Mouse (Mus musculus) kidney, postnatal 10 days (tissue): ENCODE results near the gene Camk1d.
"Not testable (repeated sequence)": the region's sequence is repeated elsewhere in the genome, so short reads cannot be mapped to it uniquely, and the experiment has no call there.

ENCODE experiments used
- DNase-seq: peaks from one replicate; pipeline ENCODE4 v3.0.0; 2021; ENCODE audit warnings: mixed read lengths

The Camk1d gene

DNA sequence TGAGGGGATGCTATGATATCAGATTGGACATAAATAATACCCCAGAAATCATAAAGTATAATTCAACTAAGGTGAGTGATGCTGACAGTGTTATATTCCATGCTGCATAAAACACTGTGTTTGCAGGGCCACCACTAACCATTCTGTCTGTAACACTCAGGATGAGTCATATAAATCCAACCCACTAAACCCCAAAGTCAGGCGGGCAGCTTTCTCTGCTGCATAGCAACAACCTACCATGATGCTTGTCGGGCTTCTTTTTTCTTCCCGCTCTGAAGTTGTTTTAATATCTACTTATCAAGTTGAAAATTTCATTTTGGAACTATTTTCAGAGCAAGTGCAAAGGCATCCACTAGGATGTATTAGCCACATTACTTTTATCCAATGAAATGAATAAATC lies 161.1 kb downstream of the Camk1d start:
- no peak for DNase-seq

DNA sequence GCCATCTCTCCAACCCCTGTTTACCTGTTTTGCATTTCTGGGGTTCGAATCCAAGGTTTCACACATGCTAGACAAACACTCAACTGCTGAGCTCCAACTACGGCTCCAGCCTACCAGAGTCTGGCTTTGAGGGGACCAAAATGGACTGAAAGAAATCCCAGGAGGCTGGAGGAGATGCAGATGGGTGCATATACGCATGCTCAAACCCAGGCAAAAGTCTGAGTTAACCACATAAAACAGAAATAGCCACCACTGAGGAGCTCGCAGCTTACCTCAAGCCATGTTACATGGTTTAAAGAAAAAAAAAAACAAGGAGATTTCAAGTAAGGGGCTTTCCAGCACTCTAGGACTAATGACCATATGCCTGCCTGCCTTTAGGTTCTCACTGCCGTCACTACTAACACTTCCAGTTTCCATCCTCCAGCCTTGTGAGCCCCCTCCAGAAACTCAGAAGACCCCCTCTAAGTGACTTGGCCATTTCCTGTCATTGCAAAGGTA lies 162.5 kb downstream of the Camk1d start:
- no peak for DNase-seq

DNA sequence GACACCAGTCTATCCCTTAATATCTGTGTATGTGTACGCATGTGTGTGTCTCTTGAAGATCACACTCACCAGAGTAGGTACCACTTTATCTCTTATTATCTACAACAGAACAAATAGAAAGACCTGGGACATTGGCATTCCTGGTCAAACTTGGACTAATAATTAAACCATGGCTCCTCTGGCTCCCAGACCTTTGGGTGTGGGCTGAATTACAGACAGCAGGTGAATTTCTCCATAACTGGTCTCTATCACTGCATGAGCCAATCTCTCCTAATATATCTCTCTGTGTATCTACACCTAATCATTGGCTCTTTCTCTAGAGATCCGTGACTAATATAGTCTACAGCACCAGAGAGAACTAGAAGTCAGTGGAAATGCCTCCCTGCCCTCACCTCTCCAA lies 165.0 kb downstream of the Camk1d start:
- DNase-seq = no peak

DNA sequence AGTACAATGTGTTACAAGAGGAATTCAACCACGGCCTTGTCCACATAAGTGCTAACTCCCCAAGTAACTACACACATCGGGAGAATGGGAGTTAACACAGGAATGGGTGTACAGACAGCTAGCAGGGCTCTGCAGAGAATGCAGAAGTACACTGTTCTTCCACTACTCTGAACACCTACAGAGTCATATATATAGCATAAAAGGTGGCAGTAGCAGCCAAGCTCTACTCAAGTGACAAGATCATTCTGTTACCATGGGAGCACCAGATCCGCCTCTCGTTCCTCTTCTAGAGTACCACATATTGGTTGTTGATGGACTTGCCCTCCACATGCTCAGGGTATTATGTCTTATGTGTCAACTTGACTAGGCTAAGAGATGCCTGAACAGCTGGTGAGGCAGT lies 165.4 kb downstream of the Camk1d start:
- no peak for DNase-seq

DNA sequence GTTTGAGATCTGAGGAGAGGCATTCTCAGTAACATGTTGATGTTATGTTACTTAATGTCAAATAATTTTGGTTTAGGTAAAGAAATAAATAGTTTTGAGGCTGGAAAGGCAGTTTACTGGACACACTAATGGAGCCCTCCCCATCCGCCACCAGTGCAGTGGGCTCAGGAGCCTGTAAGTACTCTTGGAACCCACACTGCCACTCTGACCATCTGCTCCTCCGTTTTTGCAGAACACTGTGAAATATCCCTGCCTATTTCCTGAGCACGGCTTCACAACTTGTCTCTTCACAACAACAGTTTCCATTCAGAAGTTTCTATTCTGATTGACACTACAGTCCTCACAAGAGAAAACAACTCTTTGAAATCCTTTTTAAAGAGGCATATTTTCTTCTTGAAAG lies 173.4 kb downstream of the Camk1d start:
- no peak for DNase-seq

DNA sequence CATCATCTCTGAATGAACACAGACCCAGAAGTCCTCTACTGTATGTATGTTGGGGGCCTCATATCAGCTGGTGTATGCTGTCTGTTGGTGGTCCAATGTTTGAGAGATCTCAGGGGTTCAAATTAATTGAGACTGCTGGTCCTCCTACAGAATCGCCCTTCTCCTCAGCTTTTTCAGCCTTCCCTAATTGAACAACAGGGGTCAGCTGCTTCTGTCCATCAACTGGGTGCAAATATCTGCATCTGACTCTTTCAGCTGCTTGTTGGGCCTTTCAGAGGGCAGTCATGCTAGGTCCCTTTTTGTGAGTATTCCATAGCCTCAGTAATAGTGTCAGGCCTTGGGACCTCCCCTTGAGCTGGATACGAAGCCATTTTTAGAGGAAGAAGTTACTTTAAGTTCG lies 174.4 kb downstream of the Camk1d start:
- DNase-seq = not testable (repeated sequence)

DNA sequence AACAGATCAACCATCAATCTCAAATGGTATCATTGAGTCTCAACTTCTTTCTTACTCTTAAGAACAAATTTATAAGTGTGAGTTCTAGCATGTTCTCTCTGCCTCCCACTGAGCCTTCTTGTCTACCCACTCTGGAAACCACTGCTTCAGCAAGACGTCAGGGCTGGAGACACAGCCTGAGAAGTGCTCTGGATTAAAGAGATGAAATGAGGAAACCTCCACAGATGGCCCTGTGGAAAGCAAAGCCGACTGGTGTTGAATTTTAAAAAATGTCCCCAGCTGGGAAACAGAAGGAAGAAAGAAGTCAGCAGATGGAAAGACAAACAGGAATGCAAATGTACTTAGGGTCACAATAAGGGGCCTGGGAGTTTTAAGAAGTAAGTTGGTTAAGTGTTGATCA lies 180.4 kb downstream of the Camk1d start:
- DNase-seq = no peak

DNA sequence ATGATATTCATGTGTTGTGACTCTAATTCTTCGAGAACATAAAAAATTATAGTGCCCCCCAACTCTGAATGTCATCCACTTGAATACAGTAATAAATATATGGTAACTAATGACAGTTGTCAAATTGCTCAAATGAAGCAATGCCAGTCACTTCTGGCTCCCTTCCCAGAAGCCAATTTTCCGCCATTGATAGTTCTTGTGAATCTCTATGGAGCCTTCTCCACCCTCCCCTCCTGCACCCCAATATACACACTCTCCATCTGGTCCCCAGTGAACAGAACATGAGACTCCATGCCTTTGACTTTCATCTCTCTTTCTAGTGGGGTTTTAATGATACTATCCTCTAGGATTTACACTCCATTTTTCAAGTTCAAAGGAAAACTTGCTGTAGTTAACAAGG lies 184.3 kb downstream of the Camk1d start:
- DNase-seq = no peak

DNA sequence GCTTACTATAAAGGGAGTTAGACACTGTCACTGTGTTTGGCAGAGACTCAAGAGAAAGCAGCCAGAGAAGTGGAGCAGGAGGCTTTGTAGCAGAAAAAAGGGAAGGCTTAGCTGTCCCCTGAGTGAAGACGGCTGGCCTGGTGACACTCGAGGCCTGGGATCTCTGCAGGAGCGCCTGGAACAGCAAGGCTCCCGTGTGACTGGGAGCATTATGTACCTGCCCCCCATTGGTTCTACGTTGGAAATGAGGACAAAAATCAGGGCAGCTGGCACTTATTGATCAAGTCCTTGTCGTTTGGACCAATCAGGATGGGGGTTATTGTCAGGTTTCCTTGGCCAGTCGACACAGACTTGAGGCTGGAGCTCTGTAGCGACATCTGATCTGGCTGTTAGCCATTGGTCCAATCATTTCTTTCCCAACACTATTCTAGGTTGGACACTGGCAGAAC lies 195.1 kb downstream of the Camk1d start:
- DNase-seq = peak; percentile 54

DNA sequence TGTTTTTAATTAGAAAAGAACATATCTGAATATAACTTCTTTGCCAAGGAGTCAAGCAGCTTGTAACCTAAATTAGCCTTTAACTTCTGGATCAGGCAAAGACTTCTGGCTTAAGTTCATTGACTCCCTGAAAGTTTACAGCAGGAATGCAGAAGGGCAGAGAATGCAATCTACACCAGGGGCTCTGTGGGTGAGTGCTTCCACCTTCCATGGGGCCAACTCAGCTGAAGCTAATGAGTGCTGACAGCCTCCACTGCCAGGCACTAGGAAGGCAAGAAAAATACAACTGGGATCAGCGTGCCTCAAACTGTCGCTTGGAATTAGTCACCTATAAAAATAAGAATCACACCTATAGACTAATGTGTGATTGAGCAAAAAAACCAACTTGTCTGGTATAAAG lies 199.2 kb downstream of the Camk1d start:
- DNase-seq = peak; percentile 30

DNA sequence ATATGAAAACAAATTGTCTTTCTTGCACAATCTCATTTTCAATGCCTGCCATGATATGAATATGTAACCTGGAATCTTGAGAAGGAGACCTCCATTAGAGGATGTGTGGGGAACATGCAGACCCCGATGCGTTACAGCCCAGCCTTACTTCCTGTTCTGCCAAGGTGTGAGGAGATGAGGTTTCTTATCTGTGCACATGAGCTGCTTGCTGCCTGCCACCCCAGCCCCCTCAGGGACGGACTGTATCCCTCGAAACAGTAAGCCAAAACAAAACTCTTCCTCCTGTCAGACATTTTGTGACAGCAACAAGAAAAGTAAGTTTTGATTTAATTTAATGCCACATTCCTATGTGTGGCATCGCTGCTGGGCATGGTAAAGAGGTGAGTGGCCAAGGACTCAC lies 200.2 kb downstream of the Camk1d start:
- DNase-seq = no peak

DNA sequence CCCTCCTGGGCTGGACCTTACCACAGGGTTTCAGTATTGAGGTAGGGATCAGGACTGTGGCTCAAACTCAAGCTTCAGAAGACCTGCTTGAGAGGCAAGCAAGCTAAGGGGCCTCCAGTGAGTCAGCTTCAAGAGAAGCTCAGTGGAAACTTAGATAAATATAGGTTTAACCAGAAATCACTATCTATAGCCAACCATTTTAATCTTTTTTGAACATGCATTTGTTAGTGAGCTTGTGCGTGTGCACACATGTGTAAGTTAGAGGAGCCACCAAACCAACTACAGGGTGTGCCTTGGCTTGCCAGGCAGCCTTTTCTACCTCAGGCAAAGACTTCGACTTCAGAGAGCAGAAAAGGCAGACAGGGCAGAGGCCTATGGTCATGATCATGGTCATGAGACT lies 200.7 kb downstream of the Camk1d start:
- no peak for DNase-seq

DNA sequence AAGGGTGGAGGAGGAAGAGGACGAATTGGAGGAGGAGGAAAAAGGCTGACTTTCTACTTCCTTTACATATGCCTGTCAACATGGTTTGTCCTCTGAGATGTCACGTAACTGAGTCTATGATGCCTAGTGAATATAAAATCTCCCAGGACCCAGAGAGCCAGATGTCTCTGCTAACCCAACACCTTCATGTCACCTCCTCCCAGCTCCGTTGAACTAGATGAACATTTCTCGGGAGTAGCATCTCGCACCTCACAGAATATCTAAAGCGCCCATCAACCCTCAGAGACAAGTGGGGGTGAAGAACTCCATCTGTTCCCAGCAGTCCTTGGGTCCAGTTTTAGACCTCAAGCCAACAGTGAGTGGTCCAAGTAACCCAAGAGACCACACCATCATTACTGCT lies 204.3 kb downstream of the Camk1d start:
- no peak for DNase-seq

DNA sequence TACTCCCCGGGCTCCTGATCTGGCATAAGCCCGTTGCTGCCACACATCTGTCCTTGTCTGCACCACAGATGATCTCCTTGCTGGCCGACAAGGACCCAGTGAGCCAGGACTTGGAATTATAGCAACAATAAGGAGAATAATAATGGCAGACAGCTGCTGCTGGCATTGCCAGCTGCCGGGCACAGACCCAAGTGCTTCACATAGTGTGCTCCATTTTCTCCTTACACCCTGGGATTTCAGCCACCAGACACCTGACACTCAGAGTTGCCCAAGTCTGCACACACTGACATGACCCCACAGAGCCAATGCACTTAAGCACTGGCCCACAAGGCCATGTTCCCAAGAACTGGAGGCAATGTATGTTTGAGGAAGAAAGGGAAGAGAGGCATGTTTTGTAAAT lies 214.7 kb downstream of the Camk1d start:
- DNase-seq = no peak

DNA sequence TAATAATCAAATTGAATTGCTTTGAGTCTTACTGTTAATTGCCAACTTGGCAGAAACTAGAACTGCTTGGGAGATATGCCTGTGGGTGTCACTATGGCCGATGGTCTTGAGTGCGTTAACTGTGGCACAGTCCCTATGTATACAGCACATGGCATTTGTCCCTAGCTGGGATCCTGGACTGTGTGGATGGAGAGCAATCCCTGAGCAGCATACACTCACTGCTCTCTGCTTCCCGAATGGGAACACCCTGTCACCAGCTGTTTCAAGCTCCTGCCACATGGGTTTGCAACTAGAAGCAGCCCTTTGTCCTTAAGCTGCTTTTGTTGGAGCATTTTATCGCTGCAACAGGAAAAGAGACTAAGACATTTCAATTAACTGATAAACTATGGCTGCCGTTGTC lies 224.4 kb downstream of the Camk1d start:
- peak; percentile 18 for DNase-seq

DNA sequence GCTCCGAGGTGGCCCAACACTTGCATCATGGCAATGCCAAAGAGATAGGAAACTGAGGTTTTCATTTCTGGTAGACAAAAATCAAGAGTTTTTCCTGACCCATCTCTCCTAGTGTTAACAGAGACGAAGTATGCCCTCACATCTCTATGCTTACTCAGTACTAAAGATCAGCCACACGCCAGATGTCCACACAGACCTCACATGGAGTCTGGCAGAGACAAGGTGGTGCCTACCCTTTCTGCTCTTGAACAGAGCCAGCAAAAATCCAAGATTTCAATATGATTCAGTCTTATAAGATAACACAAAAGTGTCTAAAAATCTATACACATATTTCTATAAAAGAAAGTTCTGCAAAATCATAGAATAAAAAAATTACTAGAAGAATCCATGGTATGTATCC lies 227.0 kb downstream of the Camk1d start:
- DNase-seq = no peak

DNA sequence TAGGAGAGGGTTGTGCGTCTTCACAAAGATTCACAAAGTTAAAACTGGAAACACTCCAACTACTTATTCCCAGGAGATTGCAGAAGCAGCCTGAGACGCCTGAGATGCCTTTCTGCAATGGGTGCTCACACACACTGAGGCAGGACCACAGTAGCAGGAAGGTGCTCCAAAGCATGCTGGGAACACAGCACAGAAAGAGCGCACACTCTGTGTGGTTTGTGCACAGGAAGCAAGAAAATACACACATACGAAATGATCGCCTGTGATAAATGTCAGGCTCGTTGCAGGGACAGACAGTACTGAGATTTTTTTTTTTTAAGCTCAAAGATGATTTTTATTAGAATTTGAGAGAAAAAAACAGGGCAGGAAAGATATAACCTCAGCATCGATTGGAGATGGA lies 227.7 kb downstream of the Camk1d start:
- DNase-seq = no peak

DNA sequence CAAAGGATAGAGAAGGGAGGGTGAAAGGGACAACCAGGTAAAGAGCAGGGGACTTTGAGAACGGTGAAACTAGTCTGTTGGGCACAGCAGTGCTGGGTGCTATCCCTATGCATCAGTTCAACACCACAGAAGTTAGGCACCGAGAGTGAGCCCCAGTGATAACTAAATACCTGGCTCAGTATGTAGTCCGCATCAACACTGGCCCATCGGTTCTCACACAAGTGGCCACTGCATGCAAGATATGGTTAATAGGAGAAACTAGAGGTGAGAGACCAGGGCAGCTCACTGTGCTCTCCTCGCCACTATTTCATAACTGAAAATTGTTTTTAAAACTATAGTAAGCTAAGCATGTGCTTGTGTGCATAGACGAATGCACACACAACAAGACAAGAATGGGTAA lies 228.5 kb downstream of the Camk1d start:
- no peak for DNase-seq

DNA sequence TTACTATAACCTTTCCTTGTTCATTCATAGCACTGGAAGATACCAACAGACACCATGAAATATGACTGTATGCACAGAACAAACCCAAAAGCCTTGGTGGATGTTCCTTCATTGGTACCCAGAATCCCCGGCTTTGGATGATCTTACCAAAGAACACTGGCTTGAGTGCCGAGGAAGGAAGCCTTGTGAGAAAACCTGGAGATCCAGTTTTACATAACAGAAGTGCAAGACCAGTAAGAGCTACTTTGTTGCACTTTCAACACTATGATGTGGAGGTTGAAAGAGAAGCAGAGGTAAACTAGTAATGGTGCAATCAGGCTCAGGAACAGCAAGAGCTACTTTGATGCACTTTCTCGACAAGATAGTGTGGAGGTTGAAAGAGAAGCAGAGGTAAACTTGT lies 234.4 kb downstream of the Camk1d start:
- no peak for DNase-seq

DNA sequence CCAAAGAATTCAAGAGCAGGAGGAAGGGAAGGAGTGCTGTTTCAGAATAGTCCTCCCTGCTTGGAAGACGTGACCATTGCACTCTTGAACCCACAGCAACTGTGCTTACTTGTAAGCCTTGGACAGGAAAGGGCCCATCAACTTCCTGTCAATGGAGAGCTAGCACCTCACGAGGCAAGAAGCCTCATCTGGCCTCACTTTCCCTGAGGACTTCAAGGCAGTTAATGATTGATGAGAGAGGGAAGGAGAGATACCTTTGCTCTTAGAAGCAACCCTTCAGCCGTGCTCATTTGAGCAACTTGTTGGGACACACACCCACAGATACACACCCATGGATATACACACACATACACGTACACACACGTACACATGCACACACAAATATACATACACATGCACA lies 235.6 kb downstream of the Camk1d start:
- no peak for DNase-seq

DNA sequence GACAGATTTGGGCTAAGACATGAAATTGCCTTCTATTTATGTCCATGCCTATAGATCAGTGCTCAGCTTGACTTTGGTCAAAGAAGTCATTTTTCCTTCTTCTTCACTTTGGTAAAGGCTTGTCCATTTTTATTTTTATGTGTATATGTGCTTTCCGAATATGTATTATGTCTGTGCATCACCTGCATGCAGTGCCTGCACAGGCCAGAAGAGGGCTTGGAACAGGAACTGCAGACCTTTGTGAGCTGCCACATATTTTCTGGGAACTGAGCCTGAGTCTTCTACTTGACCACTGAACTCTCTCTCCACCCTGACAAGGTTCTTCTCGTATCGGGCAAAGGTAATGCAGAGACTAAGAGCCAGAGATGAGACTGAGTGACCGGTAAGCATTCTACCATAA lies 236.1 kb downstream of the Camk1d start:
- peak; percentile 14 for DNase-seq

DNA sequence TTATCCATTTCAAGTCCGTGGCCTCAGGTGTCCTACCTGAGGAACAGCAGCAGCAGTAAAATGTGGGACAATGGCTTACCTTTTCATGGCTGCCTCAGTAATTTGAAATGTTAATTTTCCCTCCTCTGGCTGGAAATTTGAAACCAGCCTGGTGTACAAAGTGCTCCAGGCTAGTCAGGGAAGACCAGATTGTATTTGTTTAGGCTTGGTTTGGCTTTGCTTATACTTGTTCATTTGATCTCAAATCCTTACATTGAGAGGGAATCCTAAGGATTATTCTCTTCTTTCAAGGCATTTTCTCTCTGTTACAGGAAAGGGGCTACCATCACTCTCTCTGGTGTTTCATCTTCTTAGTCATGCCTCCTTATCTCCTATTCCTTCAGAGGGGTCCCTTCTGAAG lies 236.8 kb downstream of the Camk1d start:
- DNase-seq = no peak

DNA sequence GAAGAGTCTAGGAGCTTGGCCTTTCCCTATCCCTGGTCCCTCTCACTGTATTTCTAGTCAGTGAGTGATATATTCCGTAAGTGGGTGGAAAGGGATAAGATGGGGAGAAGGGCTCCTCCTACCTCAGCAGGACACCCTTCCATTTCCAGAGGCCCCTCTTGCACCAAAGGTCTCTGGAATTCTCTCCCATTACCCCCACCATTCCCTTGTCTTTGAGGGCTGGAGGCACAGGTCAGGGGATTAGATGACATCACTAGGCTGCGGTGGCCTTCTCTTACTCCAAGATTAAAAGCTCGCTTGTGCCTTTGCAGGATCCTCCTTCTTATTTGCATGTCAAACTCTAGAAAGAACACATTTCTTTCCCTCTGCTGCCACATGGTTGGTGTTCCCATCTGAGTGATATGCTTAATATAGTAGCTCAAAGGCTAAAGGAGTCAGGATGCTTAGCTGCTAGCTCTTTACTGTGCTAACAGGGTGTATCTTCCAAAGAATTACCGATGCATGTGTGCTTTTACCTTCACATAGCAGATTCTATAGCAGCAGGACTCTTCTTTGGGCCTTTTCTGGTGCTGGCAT lies 244.9 kb downstream of the Camk1d start:
- no peak for DNase-seq

DNA sequence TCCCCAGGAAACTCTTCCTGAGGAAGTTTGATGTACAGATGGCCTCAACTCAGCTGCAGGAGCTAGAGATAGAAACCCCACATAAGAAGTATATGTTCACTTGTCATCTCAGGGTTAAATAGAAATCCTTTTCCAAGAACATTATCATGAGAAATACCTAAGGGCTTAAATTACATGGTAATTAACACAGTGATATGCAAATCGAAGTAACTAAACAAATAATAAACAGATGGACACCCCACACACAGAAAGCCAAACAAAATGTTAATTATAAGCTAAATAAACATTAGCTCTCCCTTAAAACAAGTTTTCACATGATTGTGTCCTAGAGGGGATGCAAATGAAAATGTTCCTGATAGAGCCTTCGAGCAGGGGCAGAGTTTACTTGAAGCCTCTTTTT lies 246.8 kb downstream of the Camk1d start:
- no peak for DNase-seq

DNA sequence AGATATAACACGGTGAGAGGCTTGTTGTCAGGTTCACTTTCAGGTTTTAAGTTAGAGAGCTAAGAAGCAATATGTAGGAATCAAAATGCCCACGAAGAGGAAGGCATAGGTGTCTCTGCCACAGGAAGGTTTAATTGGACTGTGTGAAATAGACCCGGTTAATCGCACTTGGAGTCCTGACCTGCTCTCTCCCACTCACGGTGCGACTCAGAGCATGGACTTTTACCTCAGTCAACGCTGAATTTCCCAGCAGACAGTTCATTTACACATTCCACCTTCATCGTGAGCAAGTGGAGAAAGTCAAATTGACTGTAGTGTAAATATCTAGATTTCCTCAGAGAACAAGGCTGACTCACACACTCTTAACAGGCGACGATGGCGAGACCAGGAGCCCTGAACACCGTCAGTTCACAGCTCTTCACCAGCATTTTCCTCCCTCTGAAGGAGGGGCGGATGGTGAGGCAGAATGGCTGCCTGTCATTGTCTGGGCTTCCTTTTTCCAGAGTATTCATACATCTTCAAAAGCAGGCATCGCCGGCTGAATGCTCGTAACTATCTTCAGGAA lies 255.6 kb downstream of the Camk1d start:
- no peak for DNase-seq
